Mouse (Mus musculus): ENCODE measurements around the gene Aff1. TPM values are rescaled to one million over a fixed set of nuclear protein-coding genes. Genes with fewer than 3 reads are reported as not detected.

Gene Aff1
- polyA plus RNA-seq, 1 experiment from 2014 or later, result 19.3 TPM

DNA sequence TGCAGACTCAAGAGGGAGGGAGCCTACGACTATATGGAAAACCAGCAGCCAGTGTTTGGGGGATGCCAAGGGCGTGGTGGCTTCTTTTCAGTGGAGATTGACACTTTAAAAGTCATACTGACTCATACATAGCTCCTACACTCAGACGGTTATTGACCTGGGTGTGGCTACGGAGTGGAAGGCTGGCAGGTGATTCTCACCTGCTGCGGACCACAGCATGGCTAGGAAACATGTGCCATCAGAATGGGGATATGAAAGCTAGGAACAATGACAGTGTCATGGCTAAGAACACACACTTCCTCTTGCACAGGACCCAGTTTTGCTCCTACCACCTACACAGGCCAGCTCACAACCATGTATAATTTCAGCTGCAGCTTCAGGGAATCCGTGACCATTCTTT, 52.4 kb downstream of the Aff1 start:
- no peaks in the 10 kb centered on the region for H3K36me3 ChIP-seq (ENCODE audit: control insufficient read depth, insufficient read depth, low read length)
- ATAC-seq (replicated peaks; ENCODE audit: low FRiP score), result no peak
- H3K4me1 ChIP-seq (replicated peaks; ENCODE audit: control insufficient read depth, insufficient read depth, low read length), result peaks cover 41% of the 10 kb centered on the region
- H3K27ac ChIP-seq (ENCODE audit: low read depth, low read length), result no peak overlapping the region
- H3K4me3 ChIP-seq (ENCODE audit: low read depth, low read length), result no peak overlapping the region
- H3K27me3 ChIP-seq (replicated peaks; ENCODE audit: control insufficient read depth, insufficient read depth, low read length), result no peaks in the 10 kb centered on the region
- no peak overlapping the region for H3K9ac ChIP-seq (ENCODE audit: low read depth, low read length)
- DNase-seq (ENCODE audit: low spot score), result no peak
- WGBS, result 67% methylated on average over 6 of the region's 6 CpGs
- H3K4me2 ChIP-seq, result no peak overlapping the region
- H3K9me3 ChIP-seq (ENCODE audit: control insufficient read depth, low read length), result no peaks in the 10 kb centered on the region

DNA sequence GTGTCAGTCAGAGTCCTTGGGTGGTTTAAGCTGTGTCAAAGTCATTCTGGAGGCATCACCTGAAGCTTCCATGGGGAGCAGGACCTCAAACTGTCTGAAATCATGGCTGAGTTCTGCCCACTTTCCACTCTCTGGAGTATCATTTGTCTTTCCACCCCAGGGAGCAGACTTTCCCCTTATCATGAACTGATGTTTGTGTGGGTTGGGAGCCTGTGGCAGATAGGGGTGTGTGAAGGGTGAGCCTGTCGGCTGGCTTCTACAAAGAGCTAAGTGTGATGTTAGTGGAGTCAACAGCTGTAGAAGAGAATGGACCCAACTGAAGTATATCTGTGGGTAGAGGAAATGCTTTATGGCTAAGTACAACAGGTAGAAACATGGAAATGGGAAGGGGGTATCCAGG, 53.5 kb downstream of the Aff1 start:
- H3K27me3 ChIP-seq (replicated peaks; ENCODE audit: control insufficient read depth, insufficient read depth, low read length), result no peaks in the 10 kb centered on the region
- 0 out of 2 replicates have a peak overlapping the region, but pooled peaks have one; percentile 30 for H3K9ac ChIP-seq (ENCODE audit: low read depth, low read length)
- peak; percentile 66 for ATAC-seq (replicated peaks; ENCODE audit: low FRiP score)
- peak overlapping the region; percentile 48; the same call in 1 of the 2 replicates for H3K27ac ChIP-seq (ENCODE audit: low read depth, low read length)
- no peak for DNase-seq (ENCODE audit: low spot score)
- peak overlapping the region; percentile 33; the same call in 1 of the 2 replicates for H3K4me2 ChIP-seq
- H3K4me1 ChIP-seq (replicated peaks; ENCODE audit: control insufficient read depth, insufficient read depth, low read length), result peaks cover 38% of the 10 kb centered on the region
- H3K9me3 ChIP-seq (ENCODE audit: control insufficient read depth, low read length), result no peaks in the 10 kb centered on the region
- H3K36me3 ChIP-seq (ENCODE audit: control insufficient read depth, insufficient read depth, low read length), result no peaks in the 10 kb centered on the region
- no peak overlapping the region for H3K4me3 ChIP-seq (ENCODE audit: low read depth, low read length)
- WGBS, result 38% methylated on average over 1 of the region's 1 CpGs

DNA sequence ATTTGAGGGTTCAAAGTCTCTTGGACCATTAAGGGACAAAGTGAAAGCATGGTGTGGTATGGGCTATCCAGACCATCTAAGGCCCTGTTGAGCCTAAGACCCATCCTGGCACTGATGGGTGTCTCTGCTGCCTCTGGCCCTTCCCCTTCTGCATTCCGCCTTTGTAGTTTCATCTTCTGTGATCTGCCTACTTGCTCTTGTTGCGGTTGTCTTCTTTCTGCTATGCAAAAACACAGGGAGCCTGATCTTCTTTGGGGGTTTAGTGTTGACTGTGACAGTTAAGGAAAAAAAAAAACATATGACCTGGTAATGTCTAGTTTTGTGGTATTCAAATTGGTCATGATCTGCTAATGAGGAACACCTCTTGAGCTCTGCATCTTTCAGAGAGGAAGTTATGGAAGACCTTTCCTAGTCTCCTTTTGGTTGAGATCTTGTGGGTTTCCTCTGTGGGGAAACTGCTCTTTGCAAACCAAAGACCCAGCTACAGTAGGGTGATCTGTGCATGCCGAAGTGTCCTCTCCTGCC, 54.4 kb downstream of the Aff1 start:
- H3K27me3 ChIP-seq (replicated peaks; ENCODE audit: control insufficient read depth, insufficient read depth, low read length), result no peaks in the 10 kb centered on the region
- H3K27ac ChIP-seq (ENCODE audit: low read depth, low read length), result no peak overlapping the region
- no peak overlapping the region for H3K4me3 ChIP-seq (ENCODE audit: low read depth, low read length)
- no peak overlapping the region for H3K4me2 ChIP-seq
- H3K9me3 ChIP-seq (ENCODE audit: control insufficient read depth, low read length), result no peaks in the 10 kb centered on the region
- H3K36me3 ChIP-seq (ENCODE audit: control insufficient read depth, insufficient read depth, low read length), result no peaks in the 10 kb centered on the region
- WGBS, result 84% methylated on average over 3 of the region's 3 CpGs
- DNase-seq (ENCODE audit: low spot score) (no peak), ATAC-seq (replicated peaks; ENCODE audit: low FRiP score) (no peak)
- H3K4me1 ChIP-seq (replicated peaks; ENCODE audit: control insufficient read depth, insufficient read depth, low read length), result peaks cover 32% of the 10 kb centered on the region
- H3K9ac ChIP-seq (ENCODE audit: low read depth, low read length), result no peak overlapping the region

DNA sequence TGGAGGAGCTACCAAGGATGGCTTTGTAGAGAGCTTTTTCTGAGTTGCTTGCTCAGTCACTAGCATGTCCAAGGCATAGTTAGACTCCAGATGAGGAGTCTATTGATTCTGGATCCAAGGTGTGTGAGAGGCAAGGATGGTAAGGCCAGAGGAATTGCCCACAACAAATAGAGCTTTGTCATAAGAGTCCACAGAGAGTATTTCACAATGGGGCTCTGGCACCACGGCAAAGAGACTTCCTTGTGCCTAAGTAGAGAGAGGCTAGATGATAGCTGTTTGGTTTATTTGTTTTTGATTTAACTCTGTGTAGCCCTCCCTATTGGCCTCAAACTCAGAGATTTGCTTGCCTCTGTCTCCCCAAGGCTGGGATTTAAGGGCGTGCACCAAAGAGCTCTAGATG, 54.9 kb downstream of the Aff1 start:
- Histone ChIP-seq H3K27me3 (replicated peaks; ENCODE audit: control insufficient read depth, insufficient read depth, low read length) (no peaks in the 10 kb centered on the region), H3K4me2 (no peak overlapping the region), H3K4me1 (replicated peaks; ENCODE audit: control insufficient read depth, insufficient read depth, low read length) (peaks cover 28% of the 10 kb centered on the region), H3K27ac (ENCODE audit: low read depth, low read length) (no peak overlapping the region), H3K9me3 (ENCODE audit: control insufficient read depth, low read length) (no peaks in the 10 kb centered on the region), H3K4me3 (ENCODE audit: low read depth, low read length) (no peak overlapping the region), H3K36me3 (ENCODE audit: control insufficient read depth, insufficient read depth, low read length) (no peaks in the 10 kb centered on the region), H3K9ac (ENCODE audit: low read depth, low read length) (no peak overlapping the region)
- ATAC-seq (replicated peaks; ENCODE audit: low FRiP score), result no peak
- DNase-seq (ENCODE audit: low spot score), result no peak
- 79% methylated on average over 2 of the region's 2 CpGs for WGBS

DNA sequence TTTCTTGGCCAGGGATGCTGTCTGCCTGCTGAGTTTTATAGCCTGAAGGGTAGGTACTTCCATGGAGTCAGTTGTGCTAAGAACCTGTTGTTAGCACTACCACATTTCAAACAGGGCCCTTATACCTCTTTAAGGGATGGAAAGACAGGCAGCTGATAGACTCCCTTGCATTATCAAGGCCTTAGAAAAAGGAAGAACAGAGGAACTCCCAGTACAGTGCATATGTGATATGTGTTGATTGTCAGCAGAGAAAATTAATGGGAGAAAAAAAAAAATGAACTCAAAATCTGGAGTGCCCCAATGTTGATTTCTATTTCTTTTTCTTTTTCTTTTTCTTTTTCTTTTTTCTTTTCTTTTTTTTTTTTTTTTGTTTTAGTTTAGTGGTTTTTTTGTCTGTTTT, 56.2 kb downstream of the Aff1 start:
- H3K4me2 ChIP-seq, result no peak overlapping the region
- DNase-seq (ENCODE audit: low spot score), result no peak
- H3K36me3 ChIP-seq (ENCODE audit: control insufficient read depth, insufficient read depth, low read length), result no peaks in the 10 kb centered on the region
- H3K9me3 ChIP-seq (ENCODE audit: control insufficient read depth, low read length), result no peaks in the 10 kb centered on the region
- no peak overlapping the region for H3K4me3 ChIP-seq (ENCODE audit: low read depth, low read length)
- H3K27ac ChIP-seq (ENCODE audit: low read depth, low read length), result no peak overlapping the region
- ATAC-seq (replicated peaks; ENCODE audit: low FRiP score), result no peak
- no peaks in the 10 kb centered on the region for H3K27me3 ChIP-seq (replicated peaks; ENCODE audit: control insufficient read depth, insufficient read depth, low read length)
- peaks cover 27% of the 10 kb centered on the region for H3K4me1 ChIP-seq (replicated peaks; ENCODE audit: control insufficient read depth, insufficient read depth, low read length)
- no peak overlapping the region for H3K9ac ChIP-seq (ENCODE audit: low read depth, low read length)

DNA sequence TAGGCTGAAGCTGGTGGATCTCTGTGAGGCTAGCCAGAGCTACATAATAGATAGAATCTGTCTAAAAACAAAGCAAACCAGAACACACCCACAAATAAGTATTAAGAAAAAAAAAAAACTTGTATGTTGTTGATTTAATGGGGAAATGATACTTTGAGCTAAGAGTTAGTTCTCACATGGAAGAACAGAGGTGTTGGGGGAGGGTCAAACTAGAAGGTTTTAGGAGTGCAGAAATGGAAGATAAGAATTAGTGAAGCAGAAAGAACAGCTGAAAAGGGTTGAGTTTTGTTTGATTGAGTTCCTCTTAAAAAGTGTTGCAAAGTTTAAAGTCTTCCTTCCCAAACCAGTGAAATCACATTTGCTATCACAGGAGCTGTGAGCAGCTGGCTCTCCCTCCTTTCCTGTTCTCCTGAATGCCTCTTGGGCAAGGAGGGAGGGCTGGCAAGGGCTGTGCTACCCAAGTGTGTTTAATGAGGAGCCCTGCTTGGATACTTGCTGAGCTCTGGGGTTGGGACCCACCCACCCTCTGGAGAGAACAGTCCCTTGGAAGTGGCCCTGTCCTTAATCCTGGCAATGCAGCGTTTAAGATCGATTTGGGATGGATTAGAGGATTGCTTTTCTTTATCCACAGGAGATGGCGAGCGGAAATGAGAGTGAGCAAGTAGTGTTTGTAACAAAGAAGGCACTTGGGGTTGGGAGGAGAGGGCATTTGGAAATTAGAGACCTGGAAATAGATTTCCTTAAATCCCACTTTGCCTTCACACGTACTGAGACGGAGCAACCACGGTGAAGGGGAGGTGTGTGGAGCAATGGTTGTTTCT, 57.5 kb downstream of the Aff1 start:
- WGBS, result 73% methylated on average over 7 of the region's 7 CpGs
- H3K4me2 ChIP-seq, result no peak overlapping the region
- no peaks in the 10 kb centered on the region for H3K9me3 ChIP-seq (ENCODE audit: control insufficient read depth, low read length)
- H3K36me3 ChIP-seq (ENCODE audit: control insufficient read depth, insufficient read depth, low read length), result no peaks in the 10 kb centered on the region
- no peak overlapping the region for H3K9ac ChIP-seq (ENCODE audit: low read depth, low read length)
- H3K27me3 ChIP-seq (replicated peaks; ENCODE audit: control insufficient read depth, insufficient read depth, low read length), result no peaks in the 10 kb centered on the region
- H3K27ac ChIP-seq (ENCODE audit: low read depth, low read length), result no peak overlapping the region
- no peak overlapping the region for H3K4me3 ChIP-seq (ENCODE audit: low read depth, low read length)
- peaks cover 22% of the 10 kb centered on the region for H3K4me1 ChIP-seq (replicated peaks; ENCODE audit: control insufficient read depth, insufficient read depth, low read length)
- ATAC-seq (replicated peaks; ENCODE audit: low FRiP score), result no peak
- DNase-seq (ENCODE audit: low spot score), result no peak

DNA sequence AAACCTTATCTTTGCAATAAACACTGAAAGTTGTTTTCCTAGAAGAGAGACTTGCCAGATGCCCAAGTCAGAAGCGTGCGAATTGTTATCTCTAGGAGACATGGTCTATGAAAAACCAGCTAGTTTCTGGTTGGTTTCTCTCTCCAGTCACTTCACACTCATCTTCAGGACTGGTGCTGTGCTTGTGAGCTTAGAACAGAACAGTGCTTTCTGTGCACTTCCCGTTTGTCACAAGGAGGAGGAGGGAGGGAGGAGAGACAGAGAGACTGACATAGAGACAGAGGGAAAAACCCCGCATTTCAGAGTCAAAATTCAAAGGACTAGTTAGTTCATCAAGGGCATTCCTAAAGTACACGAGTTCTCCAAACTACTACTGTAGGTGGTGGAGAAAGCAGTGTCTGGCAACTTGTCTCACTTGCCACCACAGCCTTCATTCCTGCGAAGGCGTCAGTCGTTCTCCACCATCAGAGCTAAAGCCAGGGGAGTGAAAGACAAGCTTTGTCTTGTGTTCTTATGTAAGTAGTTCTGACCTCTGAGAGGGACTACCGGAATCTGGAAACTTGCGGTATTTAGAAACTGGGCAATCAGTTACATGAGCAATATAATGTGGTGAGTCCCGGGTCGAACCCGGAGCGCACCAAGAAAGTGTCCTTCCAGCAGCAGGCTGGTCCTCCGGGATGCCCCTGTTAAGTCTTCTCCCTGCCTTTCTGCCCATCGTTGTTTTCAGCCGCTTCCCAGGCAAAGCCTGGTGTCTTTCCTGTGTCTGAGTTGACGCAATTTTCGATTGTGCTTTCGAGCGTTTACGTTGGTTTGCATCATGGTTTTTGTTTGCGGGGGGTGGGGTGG, 60.7 kb downstream of the Aff1 start:
- no peaks in the 10 kb centered on the region for H3K36me3 ChIP-seq (ENCODE audit: control insufficient read depth, insufficient read depth, low read length)
- no peaks in the 10 kb centered on the region for H3K9me3 ChIP-seq (ENCODE audit: control insufficient read depth, low read length)
- WGBS, result 1% methylated on average over 23 of the region's 23 CpGs
- peak overlapping the region; percentile 96 for H3K27ac ChIP-seq (ENCODE audit: low read depth, low read length)
- H3K4me2 ChIP-seq, result peak overlapping the region; percentile 97
- no peaks in the 10 kb centered on the region for H3K27me3 ChIP-seq (replicated peaks; ENCODE audit: control insufficient read depth, insufficient read depth, low read length)
- peak overlapping the region; percentile 84 for H3K9ac ChIP-seq (ENCODE audit: low read depth, low read length)
- DNase-seq (ENCODE audit: low spot score) (peak; percentile 63), ATAC-seq (replicated peaks; ENCODE audit: low FRiP score) (peak; percentile 50)
- H3K4me1 ChIP-seq (replicated peaks; ENCODE audit: control insufficient read depth, insufficient read depth, low read length), result peaks cover 32% of the 10 kb centered on the region
- H3K4me3 ChIP-seq (ENCODE audit: low read depth, low read length), result peak overlapping the region; percentile 86

DNA sequence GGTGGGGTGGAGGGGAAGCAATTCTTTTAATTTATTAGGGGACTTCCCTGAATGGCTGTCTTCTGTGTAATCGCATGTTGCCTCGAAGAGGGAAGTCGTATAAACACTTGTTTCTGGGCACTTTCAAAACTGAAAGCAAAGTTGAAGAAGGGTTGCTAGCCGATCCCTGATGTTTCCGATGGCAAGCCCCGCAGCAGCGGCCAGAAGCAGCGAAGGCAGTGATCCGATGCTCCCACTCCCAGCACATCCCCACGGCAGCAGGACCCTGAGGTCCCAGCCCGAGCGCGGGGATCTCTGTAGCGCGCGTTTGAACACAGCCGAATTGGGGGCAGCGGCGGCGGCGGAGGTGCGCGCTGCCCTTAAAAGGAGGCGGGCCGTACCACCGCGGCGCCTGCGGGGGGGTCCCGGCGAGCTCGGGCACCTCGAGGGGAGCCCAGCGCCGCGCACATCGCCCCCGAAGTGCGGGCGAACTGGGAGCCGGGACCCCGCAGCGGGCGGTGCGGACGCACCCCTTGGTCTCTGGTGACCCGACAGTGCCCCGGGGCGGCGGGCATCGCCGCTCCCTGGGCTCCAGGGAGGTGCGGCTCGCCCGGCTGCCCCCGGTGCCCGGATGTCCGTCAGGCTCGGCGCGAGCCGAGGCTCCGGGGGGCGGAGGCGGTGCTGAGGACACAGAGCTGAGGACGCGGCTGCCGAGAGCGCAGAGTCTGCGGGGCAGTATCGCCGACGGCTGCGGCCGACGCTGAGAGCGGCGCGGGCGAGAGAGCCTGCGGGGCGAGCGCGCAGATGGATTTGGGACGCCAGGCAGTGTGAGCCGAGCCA, 61.5 kb downstream of the Aff1 start:
- ATAC-seq (replicated peaks; ENCODE audit: low FRiP score), result peak; percentile 92

More for the DNA sequence above, 61.5 kb downstream of the Aff1 start:
- peak overlapping the region; percentile 96 for H3K27ac ChIP-seq (ENCODE audit: low read depth, low read length)
- peak overlapping the region; percentile 86 for H3K4me3 ChIP-seq (ENCODE audit: low read depth, low read length)
- H3K9me3 ChIP-seq (ENCODE audit: control insufficient read depth, low read length), result no peaks in the 10 kb centered on the region
- H3K9ac ChIP-seq (ENCODE audit: low read depth, low read length), result peak overlapping the region; percentile 84
- DNase-seq (ENCODE audit: low spot score), result peak; percentile 90
- peaks cover 41% of the 10 kb centered on the region for H3K4me1 ChIP-seq (replicated peaks; ENCODE audit: control insufficient read depth, insufficient read depth, low read length)
- H3K27me3 ChIP-seq (replicated peaks; ENCODE audit: control insufficient read depth, insufficient read depth, low read length), result no peaks in the 10 kb centered on the region
- peak overlapping the region; percentile 97 for H3K4me2 ChIP-seq
- WGBS, result under 1% methylated on average over 84 of the region's 86 CpGs
- H3K36me3 ChIP-seq (ENCODE audit: control insufficient read depth, insufficient read depth, low read length), result no peaks in the 10 kb centered on the region

Measured in liver, embryonic 11.5 days (tissue).